Mouse (Mus musculus) CH12.LX (cell line): ENCODE data around the gene Larp4. TPM values are rescaled to one million over a fixed set of nuclear protein-coding genes. Genes with fewer than 3 reads are reported as not detected.
"Not testable (repeated sequence)": the region's sequence is repeated elsewhere in the genome, so short reads cannot be mapped to it uniquely, and the experiment has no call there.

Source experiments
- DNase-seq: peaks from one replicate; pipeline ENCODE4 v3.0.0-alpha.2; 2013; ENCODE audit errors: extremely low read depth
- H3K27ac ChIP-seq: 2 replicates; pipeline ENCODE4 v1.5.1; 2012; ENCODE audit warnings: low read depth, mild to moderate bottlenecking, control low read depth, moderate library complexity; ENCODE audit not compliant: insufficient read depth
- H3K27me3 ChIP-seq: replicated peaks from 2 replicates; pipeline ENCODE3; 2012; ENCODE audit warnings: inconsistent platforms
- H3K36me3 ChIP-seq, 2 experiments: replicated peaks in 1 of 2; 2 replicates each; pipeline versions ENCODE3 to v1.6.1; 2012; ENCODE audit warnings: inconsistent platforms in 1 of 2, low read length in 1 of 2, mild to moderate bottlenecking in 1 of 2, mixed read lengths in 1 of 2, moderate library complexity in 1 of 2; ENCODE audit not compliant: control insufficient read depth in 1 of 2, insufficient read depth in 1 of 2
- H3K4me1 ChIP-seq, 2 experiments: 2 replicates each; pipeline ENCODE4 v1.6.1; 2012; ENCODE audit warnings: inconsistent platforms in 1 of 2, moderate library complexity in 1 of 2; ENCODE audit not compliant: insufficient read depth in 2 of 2, control insufficient read depth in 1 of 2
- H3K4me2 ChIP-seq: 2 replicates; pipeline ENCODE4 v1.6.1; 2012; ENCODE audit warnings: low read depth, mild to moderate bottlenecking, control low read depth; ENCODE audit not compliant: poor library complexity, insufficient read depth, severe bottlenecking
- H3K4me3 ChIP-seq, 3 experiments: fragments of 150-350 bp in 1 of 3; sonication (generic) in 1 of 3; replicated peaks in 1 of 3; 2 replicates each; pipeline versions ENCODE3 to v1.5.1; 2011 to 2012; ENCODE audit warnings: low read depth in 2 of 3, low read length in 2 of 3, mild to moderate bottlenecking in 2 of 3, moderate library complexity in 2 of 3, control low read depth in 1 of 3, improper control_type of control experiment in 1 of 3, inconsistent platforms in 1 of 3, mixed read lengths in 1 of 3; ENCODE audit not compliant: poor library complexity in 1 of 3
- H3K79me2 ChIP-seq: replicated peaks from 2 replicates; pipeline ENCODE4 v1.6.1; 2012; ENCODE audit warnings: mild to moderate bottlenecking, moderate library complexity; ENCODE audit not compliant: control insufficient read depth, poor library complexity, insufficient read depth, severe bottlenecking; ENCODE audit errors: extremely low read depth
- H3K9ac ChIP-seq: 2 replicates; pipeline ENCODE4 v1.6.1; 2012; ENCODE audit warnings: low read depth, mild to moderate bottlenecking, control low read depth, moderate library complexity; ENCODE audit not compliant: insufficient read depth
- H3K9me3 ChIP-seq: replicated peaks from 2 replicates; pipeline ENCODE3; 2012; ENCODE audit warnings: low read length, inconsistent platforms, mixed read lengths
- BHLHE40 ChIP-seq: IDR thresholded peaks from 2 replicates; pipeline ENCODE4 v1.6.1; 2011; ENCODE audit warnings: mild to moderate bottlenecking, low read depth, low read length, improper control_type of control experiment
- ELF1 ChIP-seq: IDR thresholded peaks from 2 replicates; pipeline ENCODE4 v1.6.1; 2014; ENCODE audit warnings: low read depth, mild to moderate bottlenecking, inconsistent platforms, low read length, improper control_type of control experiment
- GABPA ChIP-seq: IDR thresholded peaks from 2 replicates; pipeline ENCODE4 v1.6.1; 2012; ENCODE audit warnings: low read depth, low read length, improper control_type of control experiment, inconsistent platforms; ENCODE audit not compliant: insufficient replicate concordance
- HCFC1 ChIP-seq: IDR thresholded peaks from 2 replicates; pipeline ENCODE4 v1.6.1; 2012; ENCODE audit warnings: low read depth, mild to moderate bottlenecking, inconsistent platforms, low read length, improper control_type of control experiment
- KAT2A ChIP-seq: IDR thresholded peaks from 2 replicates; pipeline ENCODE4 v1.6.1; 2012; ENCODE audit warnings: low read length, improper control_type of control experiment, inconsistent platforms; ENCODE audit not compliant: insufficient replicate concordance
- MEF2A ChIP-seq: IDR thresholded peaks from 2 replicates; pipeline ENCODE4 v1.6.1; 2014; ENCODE audit warnings: low read depth, mild to moderate bottlenecking, inconsistent platforms, low read length, improper control_type of control experiment, borderline replicate concordance
- MYC ChIP-seq: IDR thresholded peaks from 2 replicates; pipeline ENCODE4 v1.6.1; 2011; ENCODE audit warnings: low read depth, mild to moderate bottlenecking, improper control_type of control experiment, low read length
- POLR2AphosphoS2 ChIP-seq: IDR thresholded peaks from 2 replicates; pipeline ENCODE4 v1.6.1; 2011; ENCODE audit warnings: low read depth, low read length, improper control_type of control experiment
- RAD21 ChIP-seq: IDR thresholded peaks from 2 replicates; pipeline ENCODE4 v1.6.1; 2011; ENCODE audit warnings: low read depth, mild to moderate bottlenecking, low read length, improper control_type of control experiment, moderate library complexity
- SIN3A ChIP-seq: IDR thresholded peaks from 2 replicates; pipeline ENCODE4 v1.6.1; 2012; ENCODE audit warnings: low read length, improper control_type of control experiment, inconsistent platforms
- SMC3 ChIP-seq: IDR thresholded peaks from 2 replicates; pipeline ENCODE4 v1.6.1; 2011; ENCODE audit warnings: low read depth, low read length, improper control_type of control experiment
- ZKSCAN1 ChIP-seq: IDR thresholded peaks from 2 replicates; pipeline ENCODE4 v1.6.1; 2012; ENCODE audit warnings: low read depth, inconsistent platforms, low read length, improper control_type of control experiment, borderline replicate concordance
- ZMIZ1 ChIP-seq: IDR thresholded peaks from 2 replicates; pipeline ENCODE4 v1.6.1; 2012; ENCODE audit warnings: low read depth, mild to moderate bottlenecking, inconsistent platforms, low read length, improper control_type of control experiment
- dilution Hi-C: fragments of 300-500 bp; cut with MboI; formaldehyde crosslinking; loops from 2 replicates; pipeline ENCODE4 v1.14.3; 2020; ENCODE audit warnings: low sequenced_read_pairs; ENCODE audit not compliant: extremely low pct_unique_long_range_greater_than_20kb, extremely low pct_ligation_motif_present
- in situ Hi-C: fragments of 300-500 bp; cut with MboI; formaldehyde crosslinking; loops from 3 replicates; pipeline ENCODE4 v1.14.3; 2019; ENCODE audit warnings: low sequenced_read_pairs, low pct_ligation_motif_present, low pct_unique_long_range_greater_than_20kb, mixed read lengths
- polyA plus RNA-seq: library from polyadenylated mRNA; unstranded; fragments of >175 nt; gene quantifications from 2 replicates; pipeline ENCODE4 v1.2.1, GENCODE M21; 2012; ENCODE audit warnings: low read depth; ENCODE audit not compliant: insufficient read length
- total RNA-seq, 2 experiments: library from RNA; depleted of rRNA; stranded (reverse); fragments of 300-350 nt in 1 of 2; fragments of >200 nt in 1 of 2; gene quantifications; 2 replicates each; pipeline ENCODE4 v1.2.3; 2012 to 2014

Larp4 gene
- total RNA-seq (2012; rRNA removed), result 96.3 and 113 TPM in 2 replicates
- total RNA-seq (2014; rRNA removed), result 135 and 145 TPM in 2 replicates
- 74.6 and 81.9 TPM in 2 replicates for polyA plus RNA-seq

- in situ Hi-C loops, result not testable (repeated sequence)
Observed at GRCm38 (mm10) chr15:99969765-99970164, at the start of gene Larp4. Gene Larp4 (plus strand): TSS chr15:99970065.

GRCm38 (mm10) chr15:99931231-99931630 lies 38.6 kb upstream of the Larp4 start:
- DNase-seq, result no peak
- no peak overlapping the region for H3K27ac ChIP-seq
- H3K4me2 ChIP-seq, result no peak overlapping the region
- in situ Hi-C loops (no loop called here), dilution Hi-C loops (no loop called here)
- no peak overlapping the region for H3K9ac ChIP-seq
- no peaks in the 10 kb centered on the region for H3K4me1 ChIP-seq
- H3K36me3 ChIP-seq, result no peaks in the 10 kb centered on the region
- H3K9me3 ChIP-seq, result no peaks in the 10 kb centered on the region
- H3K79me2 ChIP-seq, result no peaks in the 10 kb centered on the region
- no peak overlapping the region for H3K4me3 ChIP-seq
- TF ChIP-seq SIN3A (no peak), MYC (no peak), ELF1 (no peak)
- no peaks in the 10 kb centered on the region for H3K27me3 ChIP-seq

More at GRCm38 (mm10) chr15:99969765-99970164, at the start of gene Larp4:
- H3K4me2 ChIP-seq, H3K27me3 ChIP-seq, DNase-seq, dilution Hi-C loops, H3K9me3 ChIP-seq, H3K36me3 ChIP-seq, H3K9ac ChIP-seq, H3K4me3 ChIP-seq, H3K27ac ChIP-seq: not testable (repeated sequence)
- Histone ChIP-seq H3K79me2 (peaks cover 18% of the 10 kb centered on the region), H3K4me1 (peaks cover 0 to 23% of the 10 kb centered on the region in 2 experiments; a peak in 2 of 4 replicates)

GRCm38 (mm10) chr15:99934501-99934900 lies 35.4 kb upstream of the Larp4 start:
- dilution Hi-C loops (no loop called here), in situ Hi-C loops (no loop called here)
- Histone ChIP-seq H3K36me3 (no peaks in the 10 kb centered on the region), H3K27ac (no peak overlapping the region), H3K79me2 (no peaks in the 10 kb centered on the region), H3K4me1 (no peaks in the 10 kb centered on the region; a peak in 1 of 4 replicates), H3K9ac (no peak overlapping the region), H3K4me2 (no peak overlapping the region), H3K4me3 (no peak overlapping the region), H3K27me3 (no peaks in the 10 kb centered on the region), H3K9me3 (no peaks in the 10 kb centered on the region)
- TF ChIP-seq BHLHE40, result no peak
- TF ChIP-seq SMC3, result no peak
- no peak for TF ChIP-seq POLR2AphosphoS2
- no peak for TF ChIP-seq KAT2A
- no peak for TF ChIP-seq MEF2A
- no peak for TF ChIP-seq GABPA
- no peak for TF ChIP-seq ZMIZ1
- no peak for TF ChIP-seq MYC
- no peak for TF ChIP-seq RAD21
- no peak for TF ChIP-seq HCFC1
- no peak for TF ChIP-seq ZKSCAN1
- DNase-seq, result no peak
